Mouse (Mus musculus): ENCODE results near the gene Madd. TPM values are rescaled to one million over a fixed set of nuclear protein-coding genes. Genes with fewer than 3 reads are reported as not detected.

Gene Madd
- total and polyA plus RNA-seq, 2 experiments, result 14.1 to 15.3 TPM

DNA sequence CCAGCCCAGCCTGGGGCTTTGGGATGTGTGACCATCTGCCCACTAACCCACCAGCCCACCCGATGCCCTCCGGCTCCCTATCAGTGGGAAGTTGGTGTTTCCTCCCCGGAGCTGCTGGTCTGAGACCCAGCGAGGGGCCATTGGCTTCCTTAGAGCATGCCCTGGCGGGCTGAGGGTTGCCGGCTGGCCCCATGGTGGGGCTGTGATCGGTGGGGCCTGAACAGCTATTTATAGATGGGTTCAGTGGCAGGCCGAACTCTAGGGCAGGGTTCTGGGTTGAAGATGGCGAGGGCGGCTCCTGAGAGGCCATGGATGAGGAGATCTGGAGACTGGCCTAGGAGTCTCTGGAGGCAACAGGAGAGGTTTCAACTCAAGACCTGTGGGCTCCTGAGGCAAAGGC lies 86.6 kb downstream of the Madd start:
- WGBS, result 78% methylated on average over 10 of the region's 10 CpGs
- Histone ChIP-seq H3K9ac (ENCODE audit: low read depth, low read length) (peak overlapping the region; percentile 45; the same call in 1 of the 2 replicates), H3K27me3 (ENCODE audit: control insufficient read depth, insufficient read depth, low read length) (no peaks in the 10 kb centered on the region), H3K36me3 (ENCODE audit: control insufficient read depth, insufficient read depth, low read length) (no peaks in the 10 kb centered on the region), H3K79me2 (ENCODE audit: control insufficient read depth, insufficient read depth, low read length) (no peaks in the 10 kb centered on the region), H3K27ac (replicated peaks; ENCODE audit: insufficient read depth, low read depth, low read length) (peak overlapping the region; percentile 39), H3K4me3 (ENCODE audit: insufficient read depth, low read depth, low read length) (peak overlapping the region; percentile 57), H3K4me1 (ENCODE audit: control insufficient read depth, insufficient read depth, low read length) (no peaks in the 10 kb centered on the region)
- no peak for TF ChIP-seq CTCF (IDR thresholded peaks at IDR 0.05; ENCODE audit: low read depth, low read length)
- no peak for DNase-seq (ENCODE audit: extremely low read depth, low read depth, low spot score)

DNA sequence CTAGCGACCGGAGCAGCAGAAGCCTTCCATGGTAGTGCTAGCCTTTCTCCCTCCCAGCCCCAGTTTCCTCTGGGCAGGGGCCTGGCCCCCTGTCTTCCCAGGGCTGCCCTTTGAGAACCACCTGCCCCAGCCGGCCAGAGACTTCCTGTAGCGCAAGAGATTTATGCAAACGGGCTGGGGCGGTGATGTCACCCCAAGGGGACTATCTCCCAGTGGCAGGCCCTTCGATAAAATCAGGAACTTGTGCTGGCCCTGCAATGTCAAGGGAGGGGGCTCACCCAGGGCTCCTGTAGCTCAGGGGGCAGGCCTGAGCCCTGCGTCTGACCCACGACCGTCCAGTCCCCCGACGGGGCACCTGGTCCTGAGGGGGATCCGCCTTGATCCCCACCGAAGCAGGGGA lies 87.1 kb downstream of the Madd start:
- Histone ChIP-seq H3K79me2 (ENCODE audit: control insufficient read depth, insufficient read depth, low read length) (no peaks in the 10 kb centered on the region), H3K27ac (replicated peaks; ENCODE audit: insufficient read depth, low read depth, low read length) (peak overlapping the region; percentile 39), H3K9ac (ENCODE audit: low read depth, low read length) (peak overlapping the region; percentile 45; the same call in 1 of the 2 replicates), H3K4me1 (ENCODE audit: control insufficient read depth, insufficient read depth, low read length) (no peaks in the 10 kb centered on the region), H3K36me3 (ENCODE audit: control insufficient read depth, insufficient read depth, low read length) (no peaks in the 10 kb centered on the region), H3K27me3 (ENCODE audit: control insufficient read depth, insufficient read depth, low read length) (no peaks in the 10 kb centered on the region), H3K4me3 (ENCODE audit: insufficient read depth, low read depth, low read length) (peak overlapping the region; percentile 57)
- DNase-seq (ENCODE audit: extremely low read depth, low read depth, low spot score), result no peak
- no peak for TF ChIP-seq CTCF (IDR thresholded peaks at IDR 0.05; ENCODE audit: low read depth, low read length)
- TF ChIP-seq POLR2A (IDR thresholded peaks at IDR 0.05; ENCODE audit: extremely low read depth, insufficient read depth, low read length), result no peak
- 80% methylated on average over 14 of the region's 14 CpGs for WGBS

- TF ChIP-seq CTCF (IDR thresholded peaks at IDR 0.05; ENCODE audit: low read depth, low read length) (no peak), POLR2A (IDR thresholded peaks at IDR 0.05; ENCODE audit: extremely low read depth, insufficient read depth, low read length) (no peak)
- Histone ChIP-seq H3K9ac (ENCODE audit: low read depth, low read length) (no peak overlapping the region), H3K27me3 (ENCODE audit: control insufficient read depth, insufficient read depth, low read length) (no peaks in the 10 kb centered on the region), H3K4me1 (ENCODE audit: control insufficient read depth, insufficient read depth, low read length) (no peaks in the 10 kb centered on the region), H3K4me3 (ENCODE audit: insufficient read depth, low read depth, low read length) (no peak overlapping the region), H3K79me2 (ENCODE audit: control insufficient read depth, insufficient read depth, low read length) (no peaks in the 10 kb centered on the region), H3K36me3 (ENCODE audit: control insufficient read depth, insufficient read depth, low read length) (no peaks in the 10 kb centered on the region), H3K27ac (replicated peaks; ENCODE audit: insufficient read depth, low read depth, low read length) (no peak overlapping the region)
- no peak for DNase-seq (ENCODE audit: extremely low read depth, low read depth, low spot score)
- 78% methylated on average over 6 of the region's 6 CpGs for WGBS
These were observed 92.8 kb downstream of the Madd start for GRCm38 (mm10) chr2:91090827-91091226.

- no peak for TF ChIP-seq CTCF (IDR thresholded peaks at IDR 0.05; ENCODE audit: low read depth, low read length)
- no peak for TF ChIP-seq POLR2A (IDR thresholded peaks at IDR 0.05; ENCODE audit: extremely low read depth, insufficient read depth, low read length)
- no peaks in the 10 kb centered on the region for H3K36me3 ChIP-seq (ENCODE audit: control insufficient read depth, insufficient read depth, low read length)
- H3K27ac ChIP-seq (replicated peaks; ENCODE audit: insufficient read depth, low read depth, low read length), result no peak overlapping the region
- no peak for DNase-seq (ENCODE audit: extremely low read depth, low read depth, low spot score)
- no peaks in the 10 kb centered on the region for H3K79me2 ChIP-seq (ENCODE audit: control insufficient read depth, insufficient read depth, low read length)
- H3K4me1 ChIP-seq (ENCODE audit: control insufficient read depth, insufficient read depth, low read length), result no peaks in the 10 kb centered on the region
- no peak overlapping the region for H3K9ac ChIP-seq (ENCODE audit: low read depth, low read length)
- WGBS, result 72% methylated on average over 6 of the region's 6 CpGs
- H3K27me3 ChIP-seq (ENCODE audit: control insufficient read depth, insufficient read depth, low read length), result no peaks in the 10 kb centered on the region
- no peak overlapping the region for H3K4me3 ChIP-seq (ENCODE audit: insufficient read depth, low read depth, low read length)
These were observed 93.4 kb downstream of the Madd start for GRCm38 (mm10) chr2:91090208-91090607.

DNA sequence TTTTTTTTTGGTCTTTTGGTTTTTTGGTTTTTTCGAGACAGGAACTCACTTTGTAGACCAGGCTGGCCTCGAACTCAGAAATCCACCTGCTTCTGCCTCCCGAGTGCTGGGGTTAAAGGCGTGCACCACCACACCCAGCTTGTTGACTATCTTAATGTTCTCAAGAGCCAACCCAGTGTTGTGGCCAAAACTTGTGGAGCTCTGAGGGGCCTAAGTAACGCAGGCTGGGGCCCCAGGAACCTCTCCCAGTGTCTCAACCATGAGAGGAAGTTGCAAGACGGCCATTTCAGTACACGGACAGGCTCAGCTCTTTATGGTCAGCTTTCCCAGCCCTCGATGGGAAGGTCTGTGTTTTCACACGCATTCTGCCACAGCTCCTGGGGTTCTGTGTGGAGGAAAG lies 94.7 kb downstream of the Madd start:
- Histone ChIP-seq H3K4me1 (ENCODE audit: control insufficient read depth, insufficient read depth, low read length) (no peaks in the 10 kb centered on the region), H3K27ac (replicated peaks; ENCODE audit: insufficient read depth, low read depth, low read length) (peak overlapping the region; percentile 72), H3K36me3 (ENCODE audit: control insufficient read depth, insufficient read depth, low read length) (no peaks in the 10 kb centered on the region), H3K4me3 (ENCODE audit: insufficient read depth, low read depth, low read length) (no peak overlapping the region), H3K9ac (ENCODE audit: low read depth, low read length) (peak overlapping the region; percentile 41; the same call in 1 of the 2 replicates), H3K79me2 (ENCODE audit: control insufficient read depth, insufficient read depth, low read length) (no peaks in the 10 kb centered on the region), H3K27me3 (ENCODE audit: control insufficient read depth, insufficient read depth, low read length) (no peaks in the 10 kb centered on the region)
- TF ChIP-seq CTCF (IDR thresholded peaks at IDR 0.05; ENCODE audit: low read depth, low read length) (no peak), POLR2A (IDR thresholded peaks at IDR 0.05; ENCODE audit: extremely low read depth, insufficient read depth, low read length) (no peak)
- WGBS, result 82% methylated on average over 9 of the region's 9 CpGs
- DNase-seq (ENCODE audit: extremely low read depth, low read depth, low spot score), result peak; percentile 30

- no peak overlapping the region for H3K4me3 ChIP-seq (ENCODE audit: insufficient read depth, low read depth, low read length)
- H3K4me1 ChIP-seq (ENCODE audit: control insufficient read depth, insufficient read depth, low read length), result no peaks in the 10 kb centered on the region
- TF ChIP-seq POLR2A (IDR thresholded peaks at IDR 0.05; ENCODE audit: extremely low read depth, insufficient read depth, low read length), result no peak
- TF ChIP-seq CTCF (IDR thresholded peaks at IDR 0.05; ENCODE audit: low read depth, low read length), result no peak
- no peak for DNase-seq (ENCODE audit: extremely low read depth, low read depth, low spot score)
- 81% methylated on average over 9 of the region's 9 CpGs for WGBS
- no peaks in the 10 kb centered on the region for H3K79me2 ChIP-seq (ENCODE audit: control insufficient read depth, insufficient read depth, low read length)
- H3K27ac ChIP-seq (replicated peaks; ENCODE audit: insufficient read depth, low read depth, low read length), result peak overlapping the region; percentile 7; the same call in 1 of the 2 replicates
- no peaks in the 10 kb centered on the region for H3K27me3 ChIP-seq (ENCODE audit: control insufficient read depth, insufficient read depth, low read length)
- no peak overlapping the region for H3K9ac ChIP-seq (ENCODE audit: low read depth, low read length)
- no peaks in the 10 kb centered on the region for H3K36me3 ChIP-seq (ENCODE audit: control insufficient read depth, insufficient read depth, low read length)
These were observed 96.2 kb downstream of the Madd start for GRCm38 (mm10) chr2:91087453-91087852.

Other genes with a start within 250 kb of the Madd start
- gene Celf1, start 243.5 kb downstream of the Madd start, total RNA-seq (2014; rRNA removed), result 39.5 and 46.2 TPM in 2 replicates
- gene Celf1, start 243.5 kb downstream of the Madd start, polyA plus RNA-seq (2012; rRNA removed), result 30.5 and 32.9 TPM in 2 replicates
- gene Rapsn, start 148.2 kb downstream of the Madd start, total RNA-seq (2014; rRNA removed), result 0.07 TPM in 1 of 2 replicates, not detected in the other
- 0.09 TPM in 1 of 2 replicates, not detected in the other for gene Rapsn, start 148.2 kb downstream of the Madd start, polyA plus RNA-seq (2012; rRNA removed)
- gene Psmc3, start 129.8 kb downstream of the Madd start, total RNA-seq (2014; rRNA removed), result 147 and 190 TPM in 2 replicates
- gene Psmc3, start 129.8 kb downstream of the Madd start, polyA plus RNA-seq (2012; rRNA removed), result 69.4 and 71.4 TPM in 2 replicates
- gene Slc39a13, start 113.4 kb downstream of the Madd start, total RNA-seq (2014; rRNA removed), result 4.3 and 6.8 TPM in 2 replicates
- 13.1 and 17.5 TPM in 2 replicates for gene Slc39a13, start 113.4 kb downstream of the Madd start, polyA plus RNA-seq (2012; rRNA removed)
- 3.7 and 4.8 TPM in 2 replicates for gene Spi1, start 101.4 kb downstream of the Madd start, total RNA-seq (2014; rRNA removed)
- gene Spi1, start 101.4 kb downstream of the Madd start, polyA plus RNA-seq (2012; rRNA removed), result 9.5 and 16.5 TPM in 2 replicates
- gene Mybpc3, start 65.7 kb downstream of the Madd start, total RNA-seq (2014; rRNA removed), result 0.07 TPM in 1 of 2 replicates, not detected in the other
- 0.01 and 0.04 TPM in 2 replicates for gene Mybpc3, start 65.7 kb downstream of the Madd start, polyA plus RNA-seq (2012; rRNA removed)
- 146 and 148 TPM in 2 replicates for gene Nr1h3, start 19.0 kb upstream of the Madd start, total RNA-seq (2014; rRNA removed)
- gene Nr1h3, start 19.0 kb upstream of the Madd start, polyA plus RNA-seq (2012; rRNA removed), result 190 and 198 TPM in 2 replicates
- gene Acp2, start 19.0 kb upstream of the Madd start, total RNA-seq (2014; rRNA removed), result 23.9 and 25.5 TPM in 2 replicates
- gene Acp2, start 19.0 kb upstream of the Madd start, polyA plus RNA-seq (2012; rRNA removed), result 35.8 and 45.0 TPM in 2 replicates
- gene Ddb2, start 53.1 kb upstream of the Madd start, total RNA-seq (2014; rRNA removed), result 4.4 and 5.0 TPM in 2 replicates
- 4.8 and 7.9 TPM in 2 replicates for gene Ddb2, start 53.1 kb upstream of the Madd start, polyA plus RNA-seq (2012; rRNA removed)
- gene Pacsin3, start 72.1 kb upstream of the Madd start, total RNA-seq (2014; rRNA removed), result 24.6 and 28.1 TPM in 2 replicates
- gene Pacsin3, start 72.1 kb upstream of the Madd start, polyA plus RNA-seq (2012; rRNA removed), result 65.1 and 68.9 TPM in 2 replicates
- gene Arfgap2, start 81.1 kb upstream of the Madd start, total RNA-seq (2014; rRNA removed), result 74.2 and 83.2 TPM in 2 replicates
- 62.9 and 69.1 TPM in 2 replicates for gene Arfgap2, start 81.1 kb upstream of the Madd start, polyA plus RNA-seq (2012; rRNA removed)